Mouse (Mus musculus) right cerebral cortex, postnatal 10 days (tissue): ENCODE data around the gene 1110065P20Rik.
A peak's percentile ranks its signal among the peaks of the same experiment; 100 is the strongest.

Experiments
- DNase-seq, 2 experiments: peaks; one replicate each; pipeline ENCODE4 v3.0.0; 2021; ENCODE audit warnings: low spot score in 2 of 2

The 1110065P20Rik gene

DNA sequence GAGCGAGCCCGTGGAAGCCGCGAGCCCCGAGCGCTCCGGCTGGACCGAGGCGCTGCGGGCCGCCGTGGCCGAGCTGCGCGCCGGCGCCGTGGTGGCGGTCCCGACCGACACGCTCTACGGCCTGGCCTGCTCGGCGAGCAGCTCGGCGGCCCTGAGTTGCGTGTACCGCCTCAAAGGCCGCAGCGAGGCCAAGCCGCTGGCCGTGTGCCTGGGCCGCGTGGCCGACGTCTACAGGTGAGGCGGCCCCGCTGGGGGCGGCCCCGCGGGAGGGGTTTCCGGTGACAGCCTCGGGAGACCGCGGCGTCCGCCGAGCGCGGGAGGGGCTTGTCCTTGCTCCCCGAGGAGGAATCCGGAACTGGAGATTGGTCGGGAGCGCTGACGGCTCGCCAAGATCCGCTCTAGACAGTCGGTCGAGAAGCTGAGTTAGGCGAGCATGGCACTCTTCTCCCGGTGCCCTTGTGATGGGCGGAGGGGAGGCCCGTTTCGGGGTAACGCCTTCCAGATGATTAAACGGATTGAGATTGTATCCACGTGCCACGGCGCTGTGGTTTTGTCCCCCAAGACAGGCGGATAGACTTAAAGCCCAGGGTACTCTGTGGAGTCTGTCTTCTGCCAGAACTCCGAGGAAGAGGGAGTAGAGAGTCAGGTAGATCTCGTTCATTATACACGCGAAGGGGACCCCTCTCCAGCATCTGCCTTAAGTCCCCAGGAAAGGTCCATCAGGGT, at the start of gene 1110065P20Rik:
Gene 1110065P20Rik (minus strand): TSS at position 264 of the 726 bp plus-strand sequence.
- DNase-seq = peak; percentile 87 to 88

DNA sequence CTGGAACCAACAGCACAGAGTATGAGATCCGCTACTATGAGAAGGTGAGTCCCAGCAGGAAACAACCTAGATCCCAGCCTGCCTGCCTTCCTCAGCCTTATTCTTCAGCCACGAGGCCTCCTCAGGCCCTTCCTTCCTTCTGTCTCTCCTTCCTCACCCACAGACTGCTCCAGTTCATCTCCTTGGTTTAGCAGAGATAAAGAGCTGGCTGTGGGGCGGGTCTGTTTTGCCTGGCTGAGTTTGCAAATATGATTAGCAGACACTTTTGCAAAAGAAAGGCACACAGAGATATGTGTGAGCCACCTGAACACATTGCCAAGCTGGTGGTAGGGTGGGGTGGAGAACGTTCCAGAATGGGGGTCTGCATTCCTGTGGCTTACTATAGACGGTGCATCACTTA, 48.9 kb upstream of the 1110065P20Rik start:
- DNase-seq = peak in 1 of 2 experiments; percentile 19

DNA sequence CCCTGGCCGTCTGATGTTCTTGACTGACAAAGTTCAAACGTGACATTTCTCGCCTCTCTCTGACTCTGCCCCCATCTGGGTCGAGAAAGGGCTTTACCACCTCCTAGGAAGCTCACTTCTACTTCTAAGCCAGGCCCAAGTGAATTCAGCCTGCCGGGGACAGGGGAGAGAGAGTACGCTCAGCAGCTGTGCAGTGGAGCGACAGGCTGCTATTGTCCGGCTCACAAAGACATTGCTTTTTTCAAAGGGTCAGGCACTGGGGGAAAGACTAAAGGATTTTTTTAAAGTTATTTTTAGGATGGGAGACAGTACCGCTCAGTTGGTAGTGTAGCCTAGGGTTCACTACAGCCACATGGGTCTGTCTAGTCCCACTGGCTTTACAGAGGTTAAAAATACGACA, 47.4 kb upstream of the 1110065P20Rik start:
- no peak for DNase-seq

DNA sequence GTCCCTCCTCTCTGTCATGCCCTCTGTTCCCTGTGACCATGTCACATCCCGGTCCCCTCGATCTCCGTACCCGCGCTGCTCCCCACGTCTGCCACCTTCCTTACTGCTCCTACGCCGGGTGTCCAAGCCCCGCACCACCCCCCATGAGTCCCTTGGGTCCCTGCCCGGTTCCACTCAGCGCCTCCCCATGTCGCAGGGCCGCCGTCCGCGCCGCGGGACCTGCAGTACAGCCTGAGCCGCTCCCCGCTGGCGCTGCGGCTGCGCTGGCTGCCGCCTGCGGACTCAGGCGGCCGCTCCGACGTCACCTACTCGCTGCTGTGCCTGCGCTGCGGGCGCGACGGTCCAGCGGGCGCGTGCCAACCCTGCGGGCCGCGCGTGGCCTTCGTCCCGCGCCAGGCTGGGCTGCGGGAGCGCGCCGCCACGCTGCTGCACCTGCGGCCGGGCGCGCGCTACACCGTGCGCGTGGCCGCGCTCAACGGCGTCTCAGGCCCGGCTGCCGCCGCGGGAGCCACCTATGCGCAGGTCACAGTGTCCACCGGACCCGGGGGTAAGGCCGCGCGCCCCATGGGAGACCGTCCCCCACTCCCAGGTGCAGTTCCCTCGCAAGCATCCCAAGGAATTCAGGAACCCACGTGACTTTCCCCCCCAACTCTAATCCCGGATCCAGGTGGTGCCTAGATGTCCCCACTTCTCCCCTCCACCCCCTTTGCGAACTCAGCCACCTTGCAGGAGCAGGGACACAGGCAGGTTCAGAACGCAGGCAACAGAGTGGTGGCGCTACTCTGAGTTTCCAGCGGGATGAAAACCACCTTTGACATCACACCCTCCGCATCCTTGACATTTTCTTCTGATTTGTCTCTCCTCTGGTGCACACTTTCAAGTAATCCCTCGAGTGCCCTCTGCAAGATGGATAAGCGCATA, 43.8 kb upstream of the 1110065P20Rik start:
- peak; percentile 70 to 75 for DNase-seq

DNA sequence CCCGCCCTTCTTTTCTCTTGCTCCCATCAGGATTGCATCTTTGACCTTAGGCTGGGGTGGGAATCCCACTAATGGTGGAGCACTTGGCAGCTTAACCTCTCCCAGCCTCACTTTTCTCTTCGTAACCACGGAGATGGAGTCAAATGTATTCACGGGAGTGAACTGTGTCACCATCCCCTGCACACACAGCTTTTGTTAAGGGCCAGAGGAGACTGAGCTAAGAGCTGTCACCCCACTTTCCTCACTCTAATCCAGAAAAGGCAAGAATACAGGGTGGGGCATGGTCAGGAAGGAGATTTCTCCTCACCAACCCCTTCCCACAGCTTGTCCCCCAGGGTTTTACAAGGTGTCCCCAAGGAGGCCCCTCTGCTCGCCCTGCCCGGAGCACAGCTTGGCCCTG, 42.8 kb upstream of the 1110065P20Rik start:
- peak in 1 of 2 experiments; percentile 21 for DNase-seq

DNA sequence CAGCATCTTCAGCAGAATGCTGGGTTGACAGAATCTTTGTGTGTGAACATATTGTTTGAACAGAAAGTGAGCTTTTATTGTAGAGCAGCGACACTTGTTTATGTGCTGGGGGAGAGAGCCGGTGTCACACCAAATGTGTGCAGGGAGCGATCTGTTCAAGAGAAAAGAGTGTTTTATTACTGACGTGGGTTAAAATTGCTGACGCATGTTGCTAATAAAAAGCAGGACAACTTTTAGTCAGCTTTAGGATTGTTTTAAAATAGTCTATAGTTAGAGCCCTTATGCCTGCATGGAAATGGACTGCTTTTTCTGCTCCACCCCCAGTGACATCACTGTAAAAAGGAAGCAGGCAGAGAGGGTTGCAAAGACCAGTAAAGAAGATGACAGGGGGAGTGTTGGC, 39.8 kb upstream of the 1110065P20Rik start:
- no peak for DNase-seq

DNA sequence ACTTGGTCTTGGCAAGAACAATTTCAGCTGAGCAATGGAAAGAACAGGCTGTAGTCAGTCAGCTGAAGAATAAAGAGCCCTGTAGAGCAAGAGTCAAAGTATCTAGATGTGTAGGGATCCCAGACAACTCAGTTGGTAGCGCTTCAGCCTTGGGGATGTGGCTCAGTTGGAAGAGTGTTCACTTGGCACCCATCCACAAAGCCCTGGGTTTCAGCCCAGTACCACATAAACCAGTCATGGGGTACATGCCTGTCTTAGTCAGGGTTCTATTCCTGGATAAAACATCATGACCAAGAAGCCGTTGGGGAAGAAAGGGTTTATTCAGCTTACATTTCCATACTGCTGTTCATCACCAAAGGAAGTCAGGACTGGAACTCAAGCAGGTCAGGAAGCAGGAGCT, 38.9 kb upstream of the 1110065P20Rik start:
- DNase-seq = peak in 1 of 2 experiments; percentile 30

DNA sequence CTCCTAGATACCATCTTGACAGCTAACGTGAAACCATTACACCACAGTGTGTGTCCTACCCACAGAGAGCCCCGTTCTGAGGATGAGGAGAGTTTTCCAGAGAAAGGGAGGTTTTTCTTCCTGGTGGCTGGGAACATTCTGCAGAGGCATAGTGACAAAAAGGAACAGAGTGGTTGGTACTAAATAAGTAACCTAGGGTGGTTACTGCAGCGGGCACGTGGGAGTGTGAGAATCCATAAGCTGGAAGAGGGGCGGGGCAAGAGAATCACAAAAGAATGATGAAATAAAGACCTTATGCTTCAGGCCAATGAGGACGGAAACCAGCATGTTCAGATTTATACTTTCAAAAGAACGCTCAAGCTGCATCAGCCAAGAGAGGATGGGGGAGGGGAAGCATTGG, 37.7 kb upstream of the 1110065P20Rik start:
- DNase-seq = peak in 1 of 2 experiments; percentile 22

DNA sequence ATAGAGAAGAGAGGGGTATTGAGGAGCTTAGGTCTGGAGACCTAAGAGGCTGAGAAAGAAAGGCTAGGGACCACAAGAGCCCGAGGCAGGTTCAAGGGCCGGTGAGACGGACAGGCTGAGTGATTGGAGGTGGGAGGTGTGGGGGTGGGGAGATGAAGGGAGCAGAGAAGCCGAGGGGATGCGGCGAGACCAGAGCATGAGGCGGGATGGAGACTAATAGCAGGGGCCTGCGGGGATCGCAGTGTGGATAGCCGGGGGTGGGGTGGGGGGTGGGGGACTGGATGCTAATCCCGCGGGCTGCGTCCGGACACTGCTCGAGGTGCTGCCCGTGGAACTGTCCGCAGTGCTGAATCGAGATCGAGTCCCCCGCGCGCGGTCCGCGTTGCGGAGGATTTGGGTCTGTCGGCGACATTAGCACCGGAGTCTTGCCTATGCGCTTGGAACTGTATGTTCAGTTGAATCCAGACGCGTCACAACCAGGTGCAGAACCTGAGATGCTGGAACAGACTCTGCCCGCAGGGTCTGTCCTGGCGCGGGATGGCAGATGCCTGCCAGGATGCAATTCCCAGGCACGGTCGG, 31.2 kb upstream of the 1110065P20Rik start:
- peak in 1 of 2 experiments; percentile 47 for DNase-seq

DNA sequence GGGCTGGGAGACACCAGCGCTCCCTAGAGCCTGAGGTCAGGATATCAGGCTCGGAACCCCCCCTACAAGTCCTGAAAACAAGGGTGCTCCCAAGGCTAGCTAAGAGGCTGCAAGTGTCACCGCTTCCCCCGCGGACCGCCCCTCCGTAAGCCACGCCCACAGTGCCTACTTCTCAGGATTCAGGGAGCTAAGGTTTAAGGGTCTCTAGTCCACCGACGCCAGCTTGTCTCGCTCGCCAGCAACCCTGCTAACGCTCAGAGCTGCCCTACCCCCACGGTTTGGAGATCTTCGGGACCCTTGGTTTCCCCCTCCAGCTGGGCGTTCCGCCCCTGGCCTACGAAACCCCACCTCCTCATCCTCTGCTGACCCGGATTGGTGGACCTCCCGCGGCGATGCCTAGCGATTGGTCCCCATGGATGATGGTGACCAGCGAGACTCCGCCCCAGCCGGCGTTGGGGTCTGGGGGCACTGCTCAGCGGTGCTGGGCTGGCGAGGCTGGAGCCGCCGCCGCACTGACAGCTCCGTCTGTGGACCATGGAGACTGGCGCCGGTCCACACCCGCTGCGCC, 30.4 kb upstream of the 1110065P20Rik start:
- DNase-seq = peak; percentile 93 to 95

DNA sequence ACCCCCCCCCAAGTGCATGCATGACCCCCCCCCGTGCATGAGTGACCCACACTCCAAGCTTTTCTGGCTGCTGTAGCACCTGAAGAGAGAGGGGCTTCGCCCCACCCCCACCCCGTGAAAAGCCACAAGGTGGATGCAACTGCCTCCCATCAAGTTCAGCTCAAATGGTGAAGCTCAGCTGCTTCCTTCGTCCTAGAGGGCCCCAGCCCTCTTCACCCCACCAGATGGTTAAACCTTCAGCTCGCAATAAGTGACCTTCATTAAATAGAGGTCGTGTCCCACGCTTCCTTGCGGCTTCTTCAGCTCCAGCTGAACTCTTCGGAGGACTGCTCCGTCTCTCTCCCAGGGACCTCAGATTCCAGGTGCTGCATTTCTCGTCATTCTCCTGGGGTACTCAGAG, 29.6 kb upstream of the 1110065P20Rik start, which contains the start of gene Epha10:
Gene Epha10 (plus strand): TSS at position 301 of the 400 bp plus-strand sequence.
- no peak for DNase-seq

DNA sequence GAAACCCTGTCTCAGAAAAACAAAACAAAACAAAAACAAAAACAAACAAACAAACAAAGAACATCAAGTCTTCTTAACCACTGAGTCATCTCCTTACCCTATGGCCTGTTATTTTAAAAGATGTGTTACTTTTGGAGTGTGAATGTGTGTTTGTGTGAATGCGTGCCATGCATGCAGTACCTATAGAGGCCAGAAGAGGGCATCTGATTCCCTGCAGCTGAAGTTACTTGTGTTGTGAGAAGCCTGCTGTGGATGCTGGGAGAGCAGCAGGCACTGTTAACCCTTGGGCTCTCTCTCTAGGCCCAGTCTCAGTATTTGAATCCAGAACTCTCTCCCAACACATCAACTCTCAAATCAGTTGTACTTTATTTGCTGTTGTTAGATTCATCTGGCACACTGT, 21.7 kb upstream of the 1110065P20Rik start:
- DNase-seq = no peak

DNA sequence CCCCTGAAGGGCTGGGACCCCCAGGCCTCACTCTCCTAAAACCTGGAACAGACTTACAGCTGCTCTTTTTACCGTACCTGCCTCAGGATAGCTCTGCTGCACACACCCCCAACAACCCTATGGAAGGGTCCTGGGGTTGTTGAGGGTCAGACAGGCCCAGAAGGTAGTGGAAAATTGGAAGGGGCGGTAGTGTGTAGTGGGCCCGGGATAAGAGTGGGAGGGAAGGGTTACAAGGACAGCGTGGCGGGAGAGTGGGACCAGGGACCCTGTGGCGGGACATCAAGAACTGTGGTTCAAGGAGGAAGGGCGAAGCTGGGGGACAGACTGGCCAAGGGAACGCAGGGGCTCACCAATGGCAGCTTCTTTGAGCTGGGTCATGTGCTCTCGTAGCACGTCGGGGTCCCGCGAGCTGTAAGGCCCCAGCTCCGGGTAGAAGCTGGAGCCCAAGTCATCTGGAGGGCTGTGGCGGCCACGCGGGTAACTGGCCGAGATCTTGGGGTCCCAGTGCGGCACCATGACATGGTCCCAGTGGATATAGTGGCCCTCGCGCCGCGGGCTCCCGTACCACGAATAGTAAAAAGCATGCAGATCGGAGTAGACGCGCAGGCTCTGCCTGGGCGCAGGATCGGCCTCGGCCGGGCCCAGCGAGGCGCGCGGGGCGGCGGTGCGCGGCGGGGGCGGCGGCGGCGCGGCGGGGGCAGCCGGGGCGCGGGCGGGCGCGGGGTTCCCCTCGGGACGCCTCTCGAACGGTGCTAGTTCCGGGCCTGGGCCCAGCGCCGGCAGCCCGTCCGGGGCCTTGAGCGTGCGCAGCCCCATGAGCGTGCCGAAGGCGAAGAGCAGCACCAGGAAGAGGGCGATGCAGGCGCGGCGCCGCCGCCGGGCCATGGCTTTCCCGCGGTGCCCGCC, 10.5 kb upstream of the 1110065P20Rik start, which contains the start of gene Maneal:
Gene Maneal (minus strand): TSS at position 889 of the 906 bp plus-strand sequence.
- DNase-seq = peak; percentile 46 to 62

DNA sequence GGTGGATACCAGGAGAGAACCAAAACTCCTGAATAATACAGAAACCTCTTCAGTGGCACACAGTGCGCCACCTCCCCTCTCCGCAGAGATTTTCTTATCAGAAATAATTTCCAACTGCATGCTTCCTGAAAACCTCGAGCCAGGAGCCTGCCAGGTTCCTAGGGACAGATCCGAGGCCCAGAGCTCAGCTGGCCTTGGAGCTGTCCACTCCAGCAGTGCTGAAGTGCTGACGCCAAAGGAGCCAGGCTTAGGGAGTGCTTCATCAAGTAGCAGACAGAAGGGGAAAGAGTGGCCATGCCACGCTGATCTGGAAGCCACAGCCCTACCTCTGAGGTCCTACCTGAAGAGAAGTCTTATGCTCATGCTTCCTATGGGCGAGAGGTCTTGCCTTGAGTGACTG, 9.4 kb upstream of the 1110065P20Rik start:
- DNase-seq = peak in 1 of 2 experiments; percentile 61

DNA sequence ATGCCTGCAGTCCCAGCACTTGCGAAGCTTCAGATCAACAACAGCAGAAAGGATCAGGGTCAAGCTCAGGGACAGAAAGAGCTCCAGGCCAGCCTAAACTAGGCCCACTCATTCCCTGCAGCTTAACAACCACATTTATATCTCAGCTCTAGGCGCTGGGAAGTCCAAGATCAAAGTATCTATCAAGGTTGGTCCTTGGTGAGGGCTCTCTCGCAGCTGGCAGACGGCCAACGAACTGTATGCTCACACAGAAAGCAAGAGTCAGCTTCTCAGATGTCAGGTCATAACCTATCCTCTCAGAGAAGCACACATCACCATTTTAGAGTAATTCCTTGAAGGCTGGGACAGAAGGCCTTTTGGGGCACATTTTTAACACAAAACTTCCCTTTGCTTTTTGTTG, 7.4 kb upstream of the 1110065P20Rik start:
- DNase-seq = no peak

DNA sequence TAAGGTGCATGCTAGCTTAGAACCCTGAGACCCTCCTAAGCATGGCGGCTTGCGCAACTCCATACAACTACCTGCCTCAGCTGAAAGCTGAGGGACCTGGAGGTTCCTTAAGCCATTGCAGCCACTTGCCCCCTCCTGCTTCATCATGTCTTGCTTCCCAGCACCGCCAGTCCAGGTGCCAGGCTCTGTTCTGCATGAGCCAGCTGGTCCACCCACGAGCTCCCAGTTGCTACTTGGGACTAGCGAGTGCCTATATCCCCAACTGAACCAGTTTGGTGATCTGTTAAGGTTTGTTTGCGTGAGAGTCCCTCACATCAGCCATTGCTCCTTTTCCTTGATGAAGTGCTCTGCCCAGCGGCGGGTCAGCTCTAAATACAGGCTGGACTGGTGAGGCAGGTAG, 5.3 kb upstream of the 1110065P20Rik start:
- DNase-seq = no peak

DNA sequence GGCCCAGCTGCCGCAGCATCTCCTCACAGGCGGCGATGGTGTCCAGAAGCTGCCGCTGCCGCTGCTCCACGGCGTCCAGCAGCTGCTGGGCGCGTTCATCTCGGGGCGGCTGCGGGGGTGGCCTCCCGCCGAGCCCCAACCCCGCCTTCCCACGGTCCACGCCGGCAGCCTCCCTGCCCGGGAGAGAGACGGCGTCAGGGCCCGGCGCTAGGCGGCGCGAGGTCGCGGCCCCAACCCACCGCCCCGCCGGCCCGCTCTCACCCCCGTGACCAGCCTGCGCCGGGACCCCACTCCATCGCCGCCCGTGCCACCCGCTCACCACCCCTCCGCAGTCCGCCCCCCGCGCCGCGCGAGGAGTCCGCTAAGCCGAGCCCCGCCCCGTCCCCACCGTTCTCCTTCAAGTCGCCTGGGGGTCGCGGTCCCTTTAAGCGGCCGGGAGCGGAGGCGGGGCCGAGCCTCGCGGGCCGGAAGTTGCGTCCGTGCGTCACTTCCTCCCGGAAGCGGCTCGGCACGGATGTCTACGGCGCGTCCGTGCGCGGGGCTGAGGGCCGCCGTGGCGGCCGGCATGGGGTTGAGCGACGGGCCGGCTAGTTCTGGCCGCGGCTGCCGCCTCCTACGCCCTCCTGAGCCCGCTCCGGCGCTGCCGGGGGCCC, 609 bp downstream of the 1110065P20Rik start, which contains the start of gene Yrdc:
Gene Yrdc (plus strand): TSS at position 419 of the 653 bp plus-strand sequence.
- peak; percentile 96 for DNase-seq

DNA sequence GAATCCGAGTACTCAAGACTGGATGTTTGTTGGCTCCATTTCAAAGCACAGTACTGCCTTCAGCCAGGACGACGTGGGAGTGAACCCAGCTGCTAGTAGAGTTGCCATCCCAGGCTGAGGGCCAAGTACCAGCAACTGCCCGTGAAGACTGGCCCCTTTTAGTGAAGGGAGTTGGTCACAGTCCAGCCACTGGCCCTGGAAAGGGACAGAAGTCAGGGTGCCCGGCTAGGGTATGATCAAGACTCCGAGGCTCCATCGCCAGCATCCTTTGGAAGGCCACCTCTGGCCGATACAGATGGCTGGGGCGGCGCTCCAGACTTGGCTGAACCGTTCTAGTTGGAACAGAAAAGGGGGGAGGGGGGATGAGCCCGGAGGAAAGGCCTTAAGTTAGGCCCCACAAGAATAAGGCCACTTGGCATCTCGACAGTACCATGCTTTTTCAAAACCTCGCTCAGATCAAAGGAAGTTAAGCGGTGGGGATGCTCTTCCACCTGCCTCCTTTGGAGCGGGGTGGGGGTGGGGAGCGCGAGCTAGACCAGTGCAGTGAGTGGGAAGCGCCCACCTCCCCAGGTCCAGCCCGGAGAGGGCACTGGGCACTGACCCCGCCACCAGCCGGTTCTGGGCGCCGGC, 1.2 kb downstream of the 1110065P20Rik start:
- peak; percentile 91 to 93 for DNase-seq

DNA sequence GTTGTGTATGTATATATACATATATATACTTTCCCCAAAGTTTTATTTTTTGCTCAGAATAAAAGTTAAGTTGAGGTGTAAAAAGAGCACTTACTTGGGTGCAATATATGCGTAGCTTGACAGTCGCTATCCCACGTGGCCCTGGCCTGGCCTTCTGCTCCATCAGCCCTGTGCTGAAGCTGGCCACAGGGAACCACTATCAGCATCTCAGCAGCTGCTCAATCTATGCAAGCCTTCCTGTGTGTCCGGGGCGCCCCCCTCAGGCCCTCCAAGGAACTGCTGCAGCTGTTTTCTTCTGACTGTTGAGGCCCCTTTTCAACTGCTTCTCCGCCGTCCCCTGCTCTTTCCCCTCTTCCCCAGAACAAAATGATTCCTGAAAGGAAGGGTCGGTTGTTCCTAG, 3.4 kb downstream of the 1110065P20Rik start:
- peak; percentile 88 to 90 for DNase-seq

DNA sequence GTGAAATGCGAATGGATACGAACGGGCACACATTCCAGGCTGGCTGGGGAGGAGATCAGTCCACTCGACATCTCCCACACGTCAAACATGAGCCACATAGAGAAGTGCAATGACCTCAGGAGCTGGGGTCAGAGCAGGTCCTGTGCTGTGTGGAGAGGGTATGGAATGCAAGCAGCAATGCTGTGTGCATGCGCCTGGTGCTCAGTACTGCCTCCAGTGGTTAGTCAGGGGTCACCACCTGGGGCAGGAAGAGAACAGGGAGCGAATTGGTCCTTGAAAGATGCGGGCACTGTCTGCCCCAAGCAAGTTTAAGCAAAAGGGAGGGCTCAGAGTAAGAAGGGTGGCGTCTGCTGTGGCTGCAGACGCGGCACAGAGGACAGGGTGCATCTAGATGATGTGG, 7.5 kb downstream of the 1110065P20Rik start:
- DNase-seq = peak in 1 of 2 experiments; percentile 48
